Comparison of ENCODE assay signal across 13 mouse cellular contexts in genomic region chr9:44049381-44050165, GRCm38 (mm10). TPM values are rescaled to one million over a fixed set of nuclear protein-coding genes. Genes with fewer than 3 reads are reported as not detected.
"Had no signal": no experiment of that assay in that cellular context is flagged by ENCODE, and none has a peak within 500 bp of the region (broad histone marks: within the 10 kb centered on the region; RNA-seq: fewer than 3 reads in every experiment).

No protein-coding gene starts in this region.

- DNase-seq: kidney, adult 2 months; kidney, postnatal 14 days; left cerebral cortex, postnatal 4 days; lung, adult 18-20 months; right cerebral cortex, postnatal 14 days had no signal

- H3K9ac ChIP-seq: kidney, embryonic 15.5 days; limb, embryonic 13.5 days; liver, embryonic 14.5 days; midbrain, embryonic 13.5 days had no signal

- H3K4me3 ChIP-seq: kidney, embryonic 15.5 days; limb, embryonic 13.5 days; midbrain, embryonic 13.5 days had no signal

- H3K4me1 ChIP-seq: limb, embryonic 13.5 days; midbrain, embryonic 13.5 days had no signal

- H3K27ac ChIP-seq: kidney, embryonic 15.5 days; limb, embryonic 13.5 days; liver, embryonic 14.5 days; midbrain, embryonic 13.5 days had no signal

- H3K4me2 ChIP-seq: kidney, embryonic 15.5 days; limb, embryonic 13.5 days; midbrain, embryonic 13.5 days had no signal

- ATAC-seq: midbrain, embryonic 13.5 days had no signal

- H3K36me3 ChIP-seq: kidney, embryonic 15.5 days; limb, embryonic 13.5 days; midbrain, embryonic 13.5 days had no signal

- H3K9me3 ChIP-seq: kidney, embryonic 15.5 days; limb, embryonic 13.5 days; midbrain, embryonic 13.5 days had no signal

RNA-seq across cellular contexts. Expression of gene Mfrp, which starts 52.0 kb away (rescaled TPM):
- total RNA-seq: left cerebral cortex, postnatal 4 days; liver, adult 2 months had no signal
- polyA plus RNA-seq: kidney, embryonic 15.5 days; large intestine, adult 2 months; liver, adult 2 months; liver, embryonic 14.5 days; neural tube, embryonic 14.5 days had no signal

RNA-seq across cellular contexts. Expression of gene C1qtnf5, which starts 57.5 kb away (rescaled TPM):
- total RNA-seq: megakaryocyte progenitor cell, adult 5-6 weeks had no signal
